In the genomic region with DNA sequence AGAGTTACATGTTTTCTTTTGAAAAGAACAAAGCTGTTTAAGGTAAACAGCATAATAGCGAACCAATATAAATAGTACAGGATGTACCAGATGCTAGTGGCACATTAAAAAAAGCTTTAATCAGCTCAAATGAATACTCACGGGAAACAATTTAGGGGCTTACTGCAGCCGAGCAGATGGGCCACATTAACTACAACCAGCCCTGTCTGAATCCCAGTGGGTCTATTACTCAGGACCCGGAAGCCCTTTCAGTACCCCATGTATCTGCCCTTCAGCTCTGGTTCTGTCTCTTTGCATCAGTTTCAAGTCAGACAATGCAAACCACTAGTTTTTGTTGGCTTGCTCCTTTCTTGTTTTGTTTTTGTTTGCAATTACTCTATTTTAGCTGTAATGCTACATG, we compare ENCODE assay signal across 23 mouse cellular contexts.
DNase-seq lines count a peak whose midpoint lies in the region; ATAC-seq lines count a peak whose summit lies in the region.
"Had no signal": no experiment of that assay in that cellular context is flagged by ENCODE, and none has a peak within 500 bp of the region (broad histone marks: within the 10 kb centered on the region; RNA-seq: fewer than 3 reads in every experiment).

No protein-coding gene starts in this region.

- no peak overlapping the region for H3K9ac ChIP-seq in hindbrain, embryonic 11.5 days (ENCODE audit: low read depth, low read length)
- no peak overlapping the region for H3K9ac ChIP-seq in hindbrain, embryonic 12.5 days
- H3K9ac ChIP-seq in midbrain, embryonic 14.5 days (replicated peaks; ENCODE audit: low read length) = no peak overlapping the region
- H3K9ac ChIP-seq: forebrain, postnatal 0 days; heart, embryonic 15.5 days had no signal

- peak overlapping the region; percentile 29; the same call in 1 of the 2 replicates for H3K27ac ChIP-seq in hindbrain, embryonic 10.5 days
- no peak overlapping the region for H3K27ac ChIP-seq in hindbrain, embryonic 11.5 days (ENCODE audit: low read depth, low read length)
- H3K27ac ChIP-seq in embryonic facial prominence, embryonic 10.5 days (replicated peaks) = no peak overlapping the region
- no peak overlapping the region for H3K27ac ChIP-seq in hindbrain, embryonic 12.5 days
- no peak overlapping the region for H3K27ac ChIP-seq in midbrain, embryonic 14.5 days (replicated peaks; ENCODE audit: low read depth, low read length)
- H3K27ac ChIP-seq: heart, embryonic 15.5 days; kidney, postnatal 0 days had no signal

- H3K4me2 ChIP-seq in hindbrain, embryonic 11.5 days (replicated peaks; ENCODE audit: low read depth, low read length) = no peak overlapping the region
- no peak overlapping the region for H3K4me2 ChIP-seq in hindbrain, embryonic 12.5 days (replicated peaks)
- H3K4me2 ChIP-seq in midbrain, embryonic 14.5 days (ENCODE audit: low read length) = no peak overlapping the region
- H3K4me2 ChIP-seq: heart, embryonic 15.5 days had no signal

- peak; percentile 6 for DNase-seq in hindbrain, embryonic 10.5 days (ENCODE audit: low spot score)
- no peak for DNase-seq in hindbrain, embryonic 11.5 days (ENCODE audit: low spot score)
- DNase-seq in embryonic facial prominence, embryonic 10.5 days (ENCODE audit: low spot score) = peak; percentile 21
- peak; percentile 60 for DNase-seq in midbrain, embryonic 14.5 days
- DNase-seq in right cerebral cortex, adult 2 months (ENCODE audit: low spot score in 2 of 2) = no peak
- DNase-seq in heart, adult 9 months (ENCODE audit: low spot score in 2 of 2) = no peak
- DNase-seq in kidney, adult 8-10 months = no peak
- DNase-seq: adrenal gland, postnatal 14 days; cerebellum, adult 11-12 months; cerebellum, postnatal 25 days; forebrain, postnatal 0 days; gastrocnemius, postnatal 10 days; heart, adult 11 months; left cerebral cortex, postnatal 4 days; liver; thymus, postnatal 14 days had no signal

- ATAC-seq in hindbrain, embryonic 11.5 days (ENCODE audit: low FRiP score) = no peak
- peak; percentile 44 for ATAC-seq in hindbrain, embryonic 12.5 days (ENCODE audit: low FRiP score)
- ATAC-seq in midbrain, embryonic 14.5 days (ENCODE audit: low FRiP score, low TSS enrichment) = peak; percentile 61; the same call in 1 of the 2 replicates
- ATAC-seq: activated CD4-positive, CD25-positive, alpha-beta regulatory T cell, adult 4 months; forebrain, postnatal 0 days; lung, postnatal 0 days had no signal

- H3K36me3 ChIP-seq in hindbrain, embryonic 10.5 days = no peaks in the 10 kb centered on the region
- H3K36me3 ChIP-seq in hindbrain, embryonic 11.5 days (ENCODE audit: control insufficient read depth, insufficient read depth, low read length) = no peaks in the 10 kb centered on the region
- H3K36me3 ChIP-seq in embryonic facial prominence, embryonic 10.5 days (replicated peaks) = no peaks in the 10 kb centered on the region
- H3K36me3 ChIP-seq in hindbrain, embryonic 12.5 days = no peaks in the 10 kb centered on the region
- no peaks in the 10 kb centered on the region for H3K36me3 ChIP-seq in midbrain, embryonic 14.5 days (ENCODE audit: control insufficient read depth, insufficient read depth, low read length)
- H3K36me3 ChIP-seq: G1E; heart, embryonic 15.5 days had no signal

- peaks cover 32% of the 10 kb centered on the region for H3K4me1 ChIP-seq in hindbrain, embryonic 10.5 days (replicated peaks)
- H3K4me1 ChIP-seq in hindbrain, embryonic 11.5 days (replicated peaks; ENCODE audit: control insufficient read depth, insufficient read depth, low read length) = peaks cover 5% of the 10 kb centered on the region; the same call in 1 of the 2 replicates
- peaks cover 10% of the 10 kb centered on the region; the same call in 1 of the 2 replicates for H3K4me1 ChIP-seq in embryonic facial prominence, embryonic 10.5 days
- H3K4me1 ChIP-seq in hindbrain, embryonic 12.5 days = peaks cover 17% of the 10 kb centered on the region; the same call in 1 of the 2 replicates
- H3K4me1 ChIP-seq in midbrain, embryonic 14.5 days (ENCODE audit: control insufficient read depth, insufficient read depth, low read length) = peaks cover 16% of the 10 kb centered on the region
- H3K4me1 ChIP-seq: heart, embryonic 15.5 days had no signal

- H3K9me3 ChIP-seq in hindbrain, embryonic 10.5 days = no peaks in the 10 kb centered on the region
- no peaks in the 10 kb centered on the region for H3K9me3 ChIP-seq in hindbrain, embryonic 11.5 days (ENCODE audit: control insufficient read depth, low read length)
- H3K9me3 ChIP-seq in embryonic facial prominence, embryonic 10.5 days = no peaks in the 10 kb centered on the region
- H3K9me3 ChIP-seq in hindbrain, embryonic 12.5 days (replicated peaks) = no peaks in the 10 kb centered on the region
- H3K9me3 ChIP-seq in midbrain, embryonic 14.5 days (ENCODE audit: control insufficient read depth, low read length) = no peaks in the 10 kb centered on the region
- H3K9me3 ChIP-seq: G1E; heart, embryonic 15.5 days had no signal

- H3K4me3 ChIP-seq in hindbrain, embryonic 10.5 days = no peak overlapping the region
- H3K4me3 ChIP-seq in hindbrain, embryonic 11.5 days (ENCODE audit: low read depth, low read length) = no peak overlapping the region
- H3K4me3 ChIP-seq in embryonic facial prominence, embryonic 10.5 days = no peak overlapping the region
- H3K4me3 ChIP-seq in hindbrain, embryonic 12.5 days = no peak overlapping the region
- no peak overlapping the region for H3K4me3 ChIP-seq in midbrain, embryonic 14.5 days (replicated peaks; ENCODE audit: low read depth, low read length)
- H3K4me3 ChIP-seq: heart, embryonic 15.5 days; myocyte had no signal

- no peaks in the 10 kb centered on the region for H3K27me3 ChIP-seq in hindbrain, embryonic 10.5 days (ENCODE audit: insufficient read depth, poor library complexity, severe bottlenecking)
- H3K27me3 ChIP-seq in hindbrain, embryonic 11.5 days (ENCODE audit: control insufficient read depth, insufficient read depth, low read length) = no peaks in the 10 kb centered on the region
- H3K27me3 ChIP-seq in embryonic facial prominence, embryonic 10.5 days (replicated peaks; ENCODE audit: low read depth, poor library complexity, severe bottlenecking) = no peaks in the 10 kb centered on the region
- no peaks in the 10 kb centered on the region for H3K27me3 ChIP-seq in hindbrain, embryonic 12.5 days
- no peaks in the 10 kb centered on the region for H3K27me3 ChIP-seq in midbrain, embryonic 14.5 days (ENCODE audit: control insufficient read depth, insufficient read depth, low read length)
- H3K27me3 ChIP-seq: heart, embryonic 15.5 days had no signal

- WGBS in hindbrain, embryonic 10.5 days = 65% methylated on average over 4 of the region's 4 CpGs
- 44% methylated on average over 4 of the region's 4 CpGs for WGBS in hindbrain, embryonic 11.5 days
- 53% methylated on average over 4 of the region's 4 CpGs for WGBS in embryonic facial prominence, embryonic 10.5 days
- WGBS in hindbrain, embryonic 12.5 days = 40% methylated on average over 4 of the region's 4 CpGs
- WGBS in midbrain, embryonic 14.5 days = 46% methylated on average over 4 of the region's 4 CpGs

Comparison
In these comparisons a context has a peak if more than half of its experiments do, and no peak if none do; other contexts are left out.
1. DNase-seq: peak in hindbrain, embryonic 10.5 days (single experiment), embryonic facial prominence, embryonic 10.5 days (single experiment) and midbrain, embryonic 14.5 days (single experiment); none in hindbrain, embryonic 11.5 days (single experiment), right cerebral cortex, adult 2 months (0 of 2), heart, adult 9 months (0 of 2) and kidney, adult 8-10 months (0 of 2).